Mouse (Mus musculus): ENCODE data around the gene Gm21750. TPM values are rescaled to one million over a fixed set of nuclear protein-coding genes. Genes with fewer than 3 reads are reported as not detected.
"Not testable (repeated sequence)": the region's sequence is repeated elsewhere in the genome, so short reads cannot be mapped to it uniquely, and the experiment has no call there.

Gene Gm21750
- not detected for total RNA-seq (2021)
- long read RNA-seq, experiment 1, result 0 reads
- long read RNA-seq, experiment 2, result 0 reads

DNA sequence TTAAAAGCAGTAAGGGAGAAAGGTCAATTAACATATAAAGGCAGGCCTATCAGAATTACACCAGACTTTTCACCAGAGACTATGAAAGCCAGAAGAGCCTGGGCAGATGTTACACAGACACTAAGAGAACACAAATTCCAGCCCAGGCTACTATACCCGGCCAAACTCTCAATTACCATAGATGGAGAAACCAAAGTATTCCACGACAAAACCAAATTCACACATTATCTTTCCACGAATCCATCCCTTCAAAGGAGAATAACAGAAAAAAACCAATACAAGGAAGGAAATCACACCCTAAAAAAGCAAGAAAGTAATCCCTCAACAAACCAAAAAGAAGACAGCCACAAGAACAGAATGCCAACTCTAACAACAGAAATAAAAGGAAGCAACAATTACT lies at the start of gene Gm21750:
Gene Gm21750, plus strand, starts transcription at position 301 of the 400 bp plus-strand sequence.
- not testable (repeated sequence) for DNase-seq

DNA sequence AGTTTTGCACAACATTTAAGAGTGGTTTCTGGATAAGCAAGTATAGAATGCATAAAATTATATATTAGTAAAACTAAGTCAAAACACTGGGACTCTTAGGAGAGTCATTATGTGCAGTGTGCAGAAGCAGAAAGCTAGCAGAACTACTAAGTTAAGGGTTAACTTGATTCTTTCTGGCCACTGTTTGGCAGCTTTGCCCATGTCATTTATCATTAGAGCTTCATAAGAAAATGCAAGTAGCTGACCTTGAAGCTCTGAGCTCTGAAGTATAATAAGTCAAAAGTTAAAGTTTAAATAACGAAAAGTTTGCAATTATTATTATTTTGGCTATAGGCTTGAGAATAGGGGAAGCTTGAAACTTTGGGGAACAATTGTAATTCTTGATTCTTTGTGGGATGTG lies 46.1 kb upstream of the Gm21750 start:
- DNase-seq, result not testable (repeated sequence)

DNA sequence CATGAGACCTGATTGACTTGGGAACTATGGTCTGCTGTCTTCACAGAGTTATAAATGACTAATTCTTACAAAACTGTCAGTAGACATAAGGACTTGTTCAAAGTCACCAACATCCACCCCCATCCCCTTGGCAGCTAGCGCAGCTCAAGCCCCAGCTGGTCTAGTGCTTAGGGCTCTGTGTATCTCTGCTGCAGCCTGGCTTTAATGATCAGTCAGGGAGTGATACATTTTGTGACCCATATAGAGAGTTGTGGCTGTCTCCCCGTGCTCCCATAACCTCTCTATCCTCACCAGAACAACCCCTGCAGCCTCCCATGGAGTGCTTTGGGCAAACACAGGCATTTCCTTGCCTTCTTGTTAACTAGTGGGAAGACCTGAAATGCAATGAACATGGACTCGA lies 40.1 kb upstream of the Gm21750 start:
- DNase-seq, result no peak

DNA sequence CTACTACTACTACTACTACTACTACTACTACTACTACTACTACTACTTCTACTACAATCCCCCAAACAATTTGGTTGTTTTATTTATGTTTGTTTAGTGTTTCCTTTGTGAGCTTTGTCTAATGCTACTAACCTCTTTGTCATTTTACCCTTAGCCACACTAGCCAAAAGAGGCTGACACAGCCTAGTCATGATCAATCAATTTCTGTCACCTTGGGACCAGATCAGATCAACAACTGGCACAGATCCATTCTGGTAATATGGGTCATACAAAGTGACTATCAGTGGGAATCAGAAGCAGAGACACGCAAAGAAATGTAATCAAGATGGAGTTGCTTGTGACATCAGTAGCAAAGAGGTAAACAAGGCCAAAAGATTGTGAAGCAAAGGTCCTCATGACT lies 38.0 kb upstream of the Gm21750 start:
- DNase-seq, result no peak

DNA sequence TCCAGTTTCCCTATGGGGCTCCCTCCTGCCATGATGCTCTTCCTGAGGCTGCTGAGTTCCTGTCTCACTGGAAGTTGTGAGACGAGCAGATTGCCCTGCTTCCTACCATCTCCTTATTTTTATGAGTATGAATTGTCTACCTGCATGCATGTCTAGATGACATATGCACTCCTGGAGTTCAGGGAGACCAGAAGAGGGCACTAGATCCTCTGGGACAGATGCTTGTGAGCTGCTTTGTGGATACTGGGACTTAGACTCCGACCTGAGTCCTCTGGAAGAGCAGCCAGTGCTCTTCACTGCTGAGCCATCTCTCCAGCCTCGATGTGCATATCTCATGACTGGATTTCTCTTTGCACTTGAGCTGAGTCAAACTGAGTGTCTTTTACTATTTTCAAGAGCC lies 35.6 kb upstream of the Gm21750 start:
- no peak for DNase-seq

DNA sequence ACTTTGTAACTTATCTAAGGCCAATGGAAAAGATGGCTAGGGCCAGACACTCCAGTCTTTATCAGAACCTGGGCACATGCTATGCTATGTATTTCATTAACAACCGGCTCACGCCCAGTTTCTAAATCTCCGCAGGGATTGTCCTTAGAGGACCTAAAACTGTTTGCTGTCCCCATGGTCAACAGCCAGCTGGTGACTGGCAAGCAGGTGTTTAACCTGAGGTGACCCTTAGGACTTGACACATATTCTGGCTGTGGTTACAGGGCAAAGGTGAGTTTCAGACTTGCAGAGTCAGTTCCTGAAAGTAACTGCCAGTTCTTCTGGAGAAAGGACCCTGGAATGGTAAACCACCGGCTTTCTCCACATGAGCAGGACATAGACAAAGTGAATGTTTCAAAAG lies 29.5 kb upstream of the Gm21750 start:
- DNase-seq, result peak; percentile 5 to 31

DNA sequence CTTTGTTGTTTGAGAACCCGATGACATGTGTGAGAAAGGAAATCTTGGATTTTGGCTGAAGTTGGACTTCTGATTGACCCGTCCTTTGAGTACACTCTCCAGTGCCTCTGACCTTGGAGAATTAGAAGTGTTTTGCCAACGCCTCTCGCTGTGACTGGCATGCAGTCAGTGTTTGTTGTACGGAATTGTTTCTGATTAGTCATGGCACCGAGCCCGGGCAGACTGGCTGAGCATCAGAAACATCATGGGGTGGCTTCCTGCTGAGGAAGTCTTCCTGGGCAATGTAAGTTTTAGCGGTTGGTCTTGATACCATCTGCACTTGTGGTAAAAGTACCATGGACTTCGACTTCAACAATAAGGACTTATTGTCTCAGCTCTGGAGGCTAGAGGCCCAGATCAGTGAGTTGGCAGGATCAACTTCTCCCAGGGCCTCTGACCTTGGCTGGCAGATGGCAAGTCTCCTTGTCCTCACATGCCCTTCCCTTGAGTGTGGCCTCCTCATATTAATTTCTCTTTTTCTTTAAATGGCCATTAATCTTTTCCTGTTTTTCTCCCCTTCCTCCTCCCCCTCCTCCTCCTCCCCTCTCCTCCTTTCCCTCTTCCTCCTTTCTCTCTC lies 28.3 kb upstream of the Gm21750 start:
- DNase-seq, result peak; percentile 59 to 60

DNA sequence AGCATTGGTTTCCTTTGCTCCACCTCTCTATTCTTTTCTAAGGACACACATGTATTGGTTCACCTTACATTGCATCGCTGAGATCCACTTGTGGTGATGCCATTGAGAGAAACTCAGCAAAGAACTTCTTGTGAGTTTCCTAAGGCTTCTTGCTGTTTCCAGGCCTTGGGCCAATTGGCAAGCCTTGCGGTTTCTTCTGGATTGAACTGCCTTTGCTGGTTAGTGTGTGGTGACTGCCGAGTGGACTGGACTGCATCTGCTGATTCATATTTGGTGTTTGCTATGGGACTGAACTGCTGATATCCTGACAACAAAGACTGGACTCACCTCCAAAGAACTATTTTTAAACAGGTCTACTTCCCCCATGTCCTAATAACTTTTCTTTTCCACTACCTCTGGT lies 26.7 kb upstream of the Gm21750 start:
- peak in 1 of 2 experiments; percentile 5 for DNase-seq

DNA sequence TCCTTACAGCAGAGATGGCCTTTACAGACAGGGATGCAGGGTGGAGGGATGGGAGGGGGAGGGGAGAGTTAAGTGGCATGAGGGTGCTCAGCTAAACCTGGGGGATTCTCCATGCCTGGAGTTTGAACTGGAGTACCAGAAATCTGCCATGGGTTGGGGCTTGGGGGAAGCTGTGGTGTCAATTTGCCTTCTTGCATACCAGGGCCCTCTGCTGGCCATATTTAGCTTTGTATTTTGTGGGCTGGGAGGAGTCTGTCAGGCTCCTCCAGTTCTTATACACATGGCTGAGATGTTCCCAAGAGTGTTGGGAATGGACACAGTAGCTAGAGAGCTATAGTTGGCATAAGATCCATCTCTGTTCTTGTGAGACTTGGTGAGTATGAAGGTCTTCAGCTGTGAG lies 23.6 kb upstream of the Gm21750 start:
- peak; percentile 49 to 62 for DNase-seq

DNA sequence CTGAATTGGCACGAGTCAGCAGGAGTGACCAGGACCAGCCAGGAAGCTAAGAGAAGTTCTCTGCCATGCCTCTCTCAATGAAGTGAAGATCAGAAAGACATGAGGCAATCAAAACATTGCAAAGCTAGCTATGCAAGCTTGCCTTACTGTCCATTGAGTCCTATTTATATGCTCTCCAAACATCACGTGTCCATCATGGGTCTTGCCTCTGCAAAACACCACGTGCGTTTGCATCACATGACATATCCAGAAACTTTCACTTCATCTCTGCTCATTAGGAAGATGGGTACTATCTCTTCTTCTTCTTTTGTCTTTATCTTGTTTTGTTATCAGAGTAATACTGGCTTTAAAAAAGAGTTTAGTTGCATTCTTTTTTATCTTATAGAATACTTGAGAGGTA lies 10.8 kb upstream of the Gm21750 start:
- no peak for DNase-seq

DNA sequence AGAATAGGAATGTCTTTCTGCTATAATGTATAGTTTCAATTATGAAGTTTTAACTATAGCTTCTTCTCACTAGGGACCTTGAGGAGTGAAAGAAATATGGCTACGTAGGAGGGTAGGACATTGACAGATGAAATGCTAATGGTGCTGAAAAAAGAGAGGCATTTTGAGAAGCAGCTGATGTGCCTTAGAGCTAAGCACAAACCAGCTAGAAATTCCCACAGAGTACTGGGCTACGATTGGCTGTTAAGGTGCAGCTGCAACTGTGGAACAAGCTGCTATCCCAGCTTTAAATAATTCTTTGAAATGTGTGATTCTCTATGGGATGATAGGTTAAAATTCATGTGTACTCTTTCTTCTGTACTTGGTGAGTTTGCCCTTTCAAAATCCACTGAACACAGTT lies 9.1 kb downstream of the Gm21750 start:
- DNase-seq, result no peak

DNA sequence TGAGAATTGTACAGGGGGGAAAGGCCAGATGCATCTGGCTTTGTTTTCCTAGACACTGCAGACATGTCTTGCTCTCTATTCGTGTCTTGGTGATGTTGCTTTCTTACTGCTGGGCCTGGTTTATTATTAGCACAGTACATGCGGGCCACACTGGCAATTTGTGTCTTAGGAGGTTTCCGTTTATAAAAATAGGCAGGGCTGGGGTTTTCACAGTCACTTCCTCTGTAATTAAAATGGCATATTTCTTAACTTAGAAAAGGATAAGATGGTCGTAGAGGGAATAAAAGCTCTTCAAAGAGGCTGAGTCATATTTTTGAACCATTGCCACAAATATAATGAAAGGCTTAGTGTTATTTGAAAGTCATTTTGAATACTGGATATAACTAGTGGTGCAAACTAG lies 26.7 kb downstream of the Gm21750 start:
- no peak for DNase-seq

DNA sequence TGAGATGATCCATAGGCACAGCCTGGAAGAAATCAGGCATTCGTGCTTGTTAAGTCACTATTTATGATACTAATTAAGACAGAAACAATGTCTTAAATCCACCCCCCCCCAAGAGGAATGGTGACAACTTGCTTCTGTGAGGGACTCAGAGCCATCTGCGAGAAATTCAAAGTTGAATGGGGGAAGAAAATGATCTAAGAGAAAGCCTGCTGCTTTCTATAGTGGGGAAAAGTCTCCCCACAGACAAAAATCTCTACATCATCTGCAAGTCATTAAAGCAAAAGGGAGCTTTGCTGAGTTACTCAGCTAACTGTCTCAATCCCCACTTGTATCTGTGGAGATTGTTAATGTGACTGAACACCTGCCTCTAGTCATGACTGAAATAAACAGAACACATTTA lies 27.4 kb downstream of the Gm21750 start:
- no peak for DNase-seq

DNA sequence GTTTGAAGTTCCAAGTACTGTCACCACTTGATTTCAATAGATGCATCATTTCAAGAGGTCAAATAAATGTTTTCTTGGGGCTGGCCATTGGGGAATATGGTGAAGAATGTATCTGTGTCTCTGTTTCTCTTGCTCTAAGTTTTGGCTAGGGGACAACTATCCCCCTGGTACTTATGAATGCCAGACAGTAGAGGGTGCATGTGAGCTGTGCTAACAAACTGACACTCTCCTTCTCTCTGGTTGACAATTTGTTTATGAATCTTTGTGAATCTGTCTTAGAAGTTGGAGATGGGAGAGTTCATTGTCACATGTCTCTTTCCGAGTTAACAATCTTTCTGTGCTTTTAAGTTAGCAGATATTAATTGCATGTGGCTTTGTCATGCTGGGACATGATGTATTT lies 39.2 kb downstream of the Gm21750 start:
- peak in 1 of 2 experiments; percentile 7 for DNase-seq

DNA sequence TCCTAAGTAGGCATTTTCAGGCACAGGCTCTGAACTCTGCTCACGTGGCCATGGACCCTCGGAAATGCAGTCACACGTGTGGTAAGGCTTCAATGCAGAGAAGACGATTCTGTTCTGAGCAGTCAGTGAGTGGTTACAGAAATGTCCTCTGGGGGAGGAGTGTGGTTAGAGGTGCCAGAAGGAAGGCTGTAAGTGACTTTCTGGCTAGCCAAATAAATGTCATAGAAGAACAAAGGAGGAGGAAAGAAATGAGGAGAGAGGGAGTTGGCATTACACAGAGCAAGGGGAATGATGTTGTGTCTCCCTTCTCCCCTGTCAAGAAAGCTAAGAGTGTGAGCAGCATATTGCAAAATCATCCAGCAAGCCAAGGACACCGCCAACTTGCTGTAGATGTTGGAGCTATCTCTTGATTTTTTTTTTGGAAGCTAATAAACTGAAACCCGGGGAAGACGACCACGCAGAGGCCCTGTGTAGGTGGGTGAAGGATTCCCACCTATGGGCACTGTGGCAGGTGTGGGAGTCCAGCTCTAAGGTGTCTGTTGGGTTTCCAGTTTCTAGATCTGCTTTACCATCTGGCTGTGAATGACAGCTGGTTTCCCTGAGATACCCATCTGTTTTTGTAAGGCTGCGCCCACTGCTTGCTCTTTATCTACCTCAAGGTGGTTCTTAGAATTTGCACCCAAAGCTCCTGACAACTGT lies 48.5 kb downstream of the Gm21750 start:
- DNase-seq, result no peak

Other genes starting within 250 kb of the Gm21750 start
- gene Med4, start 151.2 kb upstream of the Gm21750 start, total RNA-seq (2021), result 10 to 100 TPM; 22.9 to 24.7 TPM
- gene Sucla2, start 135.9 kb upstream of the Gm21750 start, total RNA-seq (2021), result 100 to 1,000 TPM; 346 to 377 TPM
- gene Nudt15, start 113.0 kb upstream of the Gm21750 start, total RNA-seq (2021), result 1 to 10 TPM; 7.6 to 7.8 TPM

All from adrenal gland, postnatal 36 days (tissue).